Mouse (Mus musculus): ENCODE measurements around the gene Sez6l2. TPM values are rescaled to one million over a fixed set of nuclear protein-coding genes. Genes with fewer than 3 reads are reported as not detected.

Sez6l2 gene
- 1 to 10 TPM in 1 of 2 experiments, under 1 TPM in 1; 0.74 to 1.0 TPM for polyA plus RNA-seq (2017; shearing (Covaris generic))

DNA sequence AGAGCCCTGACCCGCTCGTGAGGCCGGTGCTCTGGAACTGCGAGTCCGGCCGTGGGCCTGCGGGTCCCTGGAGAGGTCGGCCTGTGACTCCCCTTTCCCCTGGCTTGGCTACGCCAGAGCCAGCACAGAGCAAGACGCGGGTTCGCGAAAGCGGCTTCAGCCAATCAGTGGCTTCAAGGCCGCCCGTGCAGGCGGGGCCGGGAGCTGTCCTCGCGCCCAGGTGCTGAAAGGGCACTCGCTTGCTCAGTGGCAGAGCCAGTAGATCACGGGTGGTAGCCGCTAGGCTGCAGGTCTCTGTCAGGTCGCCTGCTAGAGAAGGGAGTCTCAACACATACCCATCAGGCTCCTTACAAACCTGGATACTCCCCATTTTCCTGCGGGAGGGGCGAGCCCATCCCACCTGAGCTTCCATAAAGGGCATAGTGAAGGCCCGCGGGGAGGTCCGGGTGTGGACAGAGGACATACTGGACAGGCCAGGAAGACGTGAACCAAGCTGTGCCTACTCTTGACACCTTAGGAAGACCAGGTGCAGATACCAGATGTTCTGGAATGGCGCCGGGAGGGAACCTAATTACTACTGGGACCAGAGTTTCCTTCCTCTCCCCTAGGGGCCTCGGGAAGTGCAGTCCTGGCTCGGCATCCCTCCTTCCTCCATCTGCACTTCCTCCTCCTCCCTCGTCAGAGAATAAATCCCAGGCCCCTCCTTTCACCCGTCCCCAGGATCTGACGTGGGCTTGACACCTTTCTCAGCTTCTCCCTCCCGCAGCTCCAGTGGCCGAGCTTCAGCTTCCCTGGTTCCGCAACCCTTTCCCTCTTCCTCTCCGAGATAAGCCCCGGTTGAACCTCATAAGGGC lies at the start of gene Sez6l2:
Gene Sez6l2 (plus strand): TSS at position 771 of the 854 bp plus-strand sequence.

GRCm38 (mm10) chr7:126922624-126923060 lies 27.7 kb upstream of the Sez6l2 start, which contains the start of gene Tmem219:
Gene Tmem219 (minus strand): TSS chr7:126922917.

DNA sequence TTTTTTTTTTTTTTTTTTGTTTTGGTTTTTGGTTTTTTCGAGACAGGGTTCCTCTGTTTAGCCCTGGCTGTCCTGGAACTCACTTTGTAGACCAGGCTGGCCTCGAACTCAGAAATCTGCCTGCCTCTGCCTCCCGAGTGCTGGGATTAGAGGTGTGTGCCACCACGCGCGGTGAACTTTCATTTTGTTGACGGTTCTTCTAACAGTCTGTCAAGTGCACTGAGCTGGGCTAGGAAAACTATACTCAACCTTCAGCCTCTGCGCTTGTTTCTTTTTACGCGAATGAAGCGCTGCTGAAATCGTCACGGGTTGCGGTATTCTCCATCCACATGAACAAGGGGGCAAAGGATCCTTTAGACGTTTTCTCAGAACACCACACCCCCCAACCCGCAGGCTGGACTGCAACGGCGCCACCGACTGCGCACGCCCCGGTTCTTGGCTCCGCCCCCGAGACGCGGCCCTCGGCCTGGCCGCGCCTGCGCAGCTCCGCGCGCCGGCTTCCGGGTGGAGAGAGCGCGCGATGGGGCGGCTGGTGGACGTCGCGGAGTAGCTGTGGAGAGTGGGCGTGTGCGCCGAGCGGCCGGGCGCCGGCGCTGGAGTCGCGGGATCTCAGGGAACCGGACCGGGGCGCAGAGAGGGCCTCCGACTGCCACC lies 21.9 kb upstream of the Sez6l2 start, which contains the start of gene Kctd13:
Gene Kctd13 (plus strand): TSS at position 496 of the 654 bp plus-strand sequence.

GRCm38 (mm10) chr7:126949403-126949792 lies 965 bp upstream of the Sez6l2 start, which contains the start of gene Asphd1:
Gene Asphd1 (minus strand): TSS chr7:126949582.

DNA sequence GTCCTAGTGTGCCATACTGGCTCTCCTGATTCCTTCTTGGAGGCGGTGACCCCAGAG lies 25.4 kb downstream of the Sez6l2 start, which contains the start of gene Cdipt:
Gene Cdipt (plus strand): TSS at position 22 of the 57 bp plus-strand sequence.

DNA sequence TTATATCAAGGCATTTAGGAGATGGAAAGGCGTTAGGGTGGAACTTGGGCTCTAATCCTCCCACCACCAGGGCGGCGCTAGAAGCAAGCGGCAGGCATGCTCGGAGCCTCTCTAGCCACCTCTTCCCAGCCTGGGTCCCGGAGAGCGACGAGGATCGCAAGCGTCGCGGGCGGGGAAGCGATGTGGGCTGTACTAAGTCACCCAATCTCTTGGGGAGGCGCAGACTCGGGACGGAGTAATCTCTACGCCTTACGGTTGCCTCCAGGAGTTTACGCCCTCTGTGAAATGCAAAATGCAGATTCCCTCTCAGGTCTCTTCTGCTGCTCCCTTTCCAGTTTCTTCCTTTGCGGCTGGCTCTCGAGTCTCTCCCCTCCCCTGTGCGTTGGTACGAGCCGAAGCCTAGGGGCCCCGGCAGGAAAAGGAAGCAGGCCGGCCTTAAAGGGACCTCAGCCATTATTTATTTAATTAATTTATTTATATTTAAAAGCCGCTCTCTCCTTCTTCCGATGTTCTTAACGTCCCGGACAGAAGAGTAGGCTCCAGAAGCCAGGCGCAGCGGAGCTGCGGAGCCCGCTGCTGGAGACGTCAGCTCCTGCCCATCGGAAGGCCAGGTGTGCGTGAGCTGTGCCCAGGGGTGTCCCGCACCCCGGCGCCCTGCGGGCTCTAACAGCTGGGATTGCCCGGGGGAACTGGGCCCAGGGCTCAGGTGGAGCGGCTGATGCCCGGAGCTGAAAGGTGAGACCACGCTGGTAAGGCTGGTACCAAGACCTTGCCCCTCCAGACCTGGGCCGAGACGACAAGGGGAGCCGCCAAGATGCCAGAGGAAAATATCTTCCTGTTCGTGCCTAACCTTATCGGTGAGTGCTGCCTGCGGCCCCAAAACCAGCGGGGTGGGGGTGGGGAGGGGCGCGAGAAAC lies 25.8 kb downstream of the Sez6l2 start, which contains the start of gene Cdiptos:
Gene Cdiptos (minus strand): TSS at position 149 of the 917 bp plus-strand sequence.

GRCm38 (mm10) chr7:127014320-127014719 lies 64.0 kb downstream of the Sez6l2 start, which contains the start of gene Mvp:
Gene Mvp (minus strand): TSS chr7:127014621.

GRCm38 (mm10) chr7:127016481-127016485 lies 65.9 kb downstream of the Sez6l2 start, which contains the start of gene Pagr1b:
Gene Pagr1b (minus strand): TSS chr7:127016484.

GRCm38 (mm10) chr7:127016971-127017949 lies 66.9 kb downstream of the Sez6l2 start, which contains the start of gene Pagr1a:
Gene Pagr1a (minus strand): TSS chr7:127017352.

Other genes with a start within 250 kb of the Sez6l2 start
- gene Coro1a, start 242.8 kb upstream of the Sez6l2 start, polyA plus RNA-seq (2017; shearing (Covaris generic)) = 1,000 to 10,000 TPM; 2,830 to 3,089 TPM
- gene Mapk3, start 191.0 kb upstream of the Sez6l2 start, polyA plus RNA-seq (2017; shearing (Covaris generic)) = 10 to 100 TPM; 32.8 to 38.7 TPM
- gene Gdpd3, start 184.2 kb upstream of the Sez6l2 start, polyA plus RNA-seq (2017; shearing (Covaris generic)) = 1 to 10 TPM in 1 of 2 experiments, under 1 TPM in 1; 0.89 to 1.3 TPM
- 100 to 1,000 TPM; 490 to 573 TPM for gene Ypel3, start 173.6 kb upstream of the Sez6l2 start, polyA plus RNA-seq (2017; shearing (Covaris generic))
- gene Tbx6, start 169.1 kb upstream of the Sez6l2 start, polyA plus RNA-seq (2017; shearing (Covaris generic)) = 1 to 10 TPM; 4.3 to 6.4 TPM
- 100 to 1,000 TPM; 363 to 467 TPM for gene Ppp4c, start 158.1 kb upstream of the Sez6l2 start, polyA plus RNA-seq (2017; shearing (Covaris generic))
- under 1 TPM; 0.16 to 0.97 TPM for gene Fam57b, start 152.9 kb upstream of the Sez6l2 start, polyA plus RNA-seq (2017; shearing (Covaris generic))
- gene 4930451I11Rik, start 118.9 kb upstream of the Sez6l2 start, polyA plus RNA-seq (2017; shearing (Covaris generic)) = not detected
- not detected for gene Doc2a, start 103.1 kb upstream of the Sez6l2 start, polyA plus RNA-seq (2017; shearing (Covaris generic))
- 1 to 10 TPM; 7.9 to 8.7 TPM for gene Hirip3, start 88.6 kb upstream of the Sez6l2 start, polyA plus RNA-seq (2017; shearing (Covaris generic))
- gene Ino80e, start 88.2 kb upstream of the Sez6l2 start, polyA plus RNA-seq (2017; shearing (Covaris generic)) = 10 to 100 TPM; 75.8 to 78.6 TPM
- 10 to 100 TPM; 44.6 to 51.3 TPM for gene Taok2, start 65.9 kb upstream of the Sez6l2 start, polyA plus RNA-seq (2017; shearing (Covaris generic))
- 10 to 100 TPM; 39.4 to 53.1 TPM for gene Tmem219, start 27.6 kb upstream of the Sez6l2 start, polyA plus RNA-seq (2017; shearing (Covaris generic))
- 10 to 100 TPM; 31.6 to 38.0 TPM for gene Kctd13, start 21.7 kb upstream of the Sez6l2 start, polyA plus RNA-seq (2017; shearing (Covaris generic))
- gene Asphd1, start 981 bp upstream of the Sez6l2 start, polyA plus RNA-seq (2017; shearing (Covaris generic)) = under 1 TPM; 0.19 to 0.69 TPM
- gene Cdipt, start 25.4 kb downstream of the Sez6l2 start, polyA plus RNA-seq (2017; shearing (Covaris generic)) = 100 to 1,000 TPM; 248 to 261 TPM
- 1 to 10 TPM in 1 of 2 experiments, under 1 TPM in 1; 0.94 to 3.5 TPM for gene Cdiptos, start 25.5 kb downstream of the Sez6l2 start, polyA plus RNA-seq (2017; shearing (Covaris generic))
- gene Mvp, start 64.1 kb downstream of the Sez6l2 start, polyA plus RNA-seq (2017; shearing (Covaris generic)) = 10 to 100 TPM; 49.5 to 51.3 TPM
- 1 to 10 TPM in 1 of 2 experiments, under 1 TPM in 1; 0.71 to 3.4 TPM for gene Pagr1b, start 65.9 kb downstream of the Sez6l2 start, polyA plus RNA-seq (2017; shearing (Covaris generic))
- 100 to 1,000 TPM; 140 to 147 TPM for gene Pagr1a, start 66.8 kb downstream of the Sez6l2 start, polyA plus RNA-seq (2017; shearing (Covaris generic))
- gene Gm42742, start 70.5 kb downstream of the Sez6l2 start, polyA plus RNA-seq (2017; shearing (Covaris generic)) = 10 to 100 TPM; 35.6 to 68.8 TPM
- 10 to 100 TPM in 1 of 2 experiments, 1 to 10 TPM in 1; 9.5 to 16.8 TPM for gene Prrt2, start 70.6 kb downstream of the Sez6l2 start, polyA plus RNA-seq (2017; shearing (Covaris generic))
- gene Maz, start 76.5 kb downstream of the Sez6l2 start, polyA plus RNA-seq (2017; shearing (Covaris generic)) = 100 to 1,000 TPM; 152 to 157 TPM
- gene Kif22, start 91.9 kb downstream of the Sez6l2 start, polyA plus RNA-seq (2017; shearing (Covaris generic)) = 10 to 100 TPM; 10.1 to 11.0 TPM
- gene Zg16, start 136.8 kb downstream of the Sez6l2 start, polyA plus RNA-seq (2017; shearing (Covaris generic)) = 1 to 10 TPM in 1 of 2 experiments, not detected in 1; 1.0 TPM
- gene AI467606, start 140.8 kb downstream of the Sez6l2 start, polyA plus RNA-seq (2017; shearing (Covaris generic)) = 100 to 1,000 TPM; 320 to 356 TPM
- gene Qprt, start 171.7 kb downstream of the Sez6l2 start, polyA plus RNA-seq (2017; shearing (Covaris generic)) = 10 to 100 TPM; 17.9 to 21.1 TPM
- 100 to 1,000 TPM in 1 of 2 experiments, 10 to 100 TPM in 1; 81.1 to 120 TPM for gene Spn, start 187.3 kb downstream of the Sez6l2 start, polyA plus RNA-seq (2017; shearing (Covaris generic))
- 10 to 100 TPM; 59.9 to 63.9 TPM for gene Cd2bp2, start 245.5 kb downstream of the Sez6l2 start, polyA plus RNA-seq (2017; shearing (Covaris generic))